Mouse (Mus musculus) E14TG2a.4 (cell line): ENCODE measurements around the gene Lin54.

Source experiments
- H3K27me3 ChIP-seq: 2 replicates; pipeline ENCODE4 v1.6.1; 2014; ENCODE audit warnings: low read length, control low read depth; ENCODE audit not compliant: insufficient read depth
- H3K36me3 ChIP-seq: 2 replicates; pipeline ENCODE4 v1.6.1; 2014; ENCODE audit warnings: low read length, control low read depth; ENCODE audit not compliant: insufficient read depth
- H3K4me1 ChIP-seq: replicated peaks from 2 replicates; pipeline ENCODE4 v1.6.1; 2014; ENCODE audit warnings: low read depth, low read length, control low read depth
- H3K4me3 ChIP-seq: replicated peaks from 2 replicates; pipeline ENCODE4 v1.5.1; 2014; ENCODE audit warnings: mild to moderate bottlenecking, low read length
- H3K9me3 ChIP-seq: 2 replicates; pipeline ENCODE4 v1.6.1; 2014; ENCODE audit warnings: low read length, control low read depth
- CTCF ChIP-seq: conservative IDR thresholded peaks from 2 replicates; pipeline ENCODE4 v1.5.1; 2014; ENCODE audit warnings: low read length
- NANOG ChIP-seq: IDR thresholded peaks from 2 replicates; pipeline ENCODE4 v1.6.1; 2014; ENCODE audit warnings: borderline replicate concordance, low read length, mixed read lengths
- POU5F1 ChIP-seq: IDR thresholded peaks from 2 replicates; pipeline ENCODE4 v1.6.1; 2014; ENCODE audit warnings: low read length, borderline replicate concordance

Lin54 gene

DNA sequence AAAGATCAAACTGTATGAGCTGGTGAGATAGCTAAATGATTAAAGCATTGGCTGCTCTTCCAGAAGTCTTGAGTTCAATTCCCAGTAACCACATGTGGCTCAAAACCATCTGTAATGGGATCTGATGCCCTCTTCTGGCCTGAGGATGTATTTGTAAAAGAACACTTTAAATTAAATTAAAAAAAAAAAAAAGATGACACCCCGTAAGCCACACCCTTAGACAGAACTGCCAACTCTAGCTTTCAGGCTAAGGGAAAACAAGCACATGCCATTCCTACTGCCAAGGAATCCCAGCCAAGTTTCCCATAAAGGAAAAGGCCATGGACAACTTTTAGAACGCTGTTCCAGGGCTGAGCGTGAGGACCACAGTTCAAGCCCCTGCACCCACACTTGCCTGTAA lies 106.8 kb downstream of the Lin54 start:
- Histone ChIP-seq H3K27me3 (no peaks in the 10 kb centered on the region), H3K4me3 (no peak overlapping the region), H3K9me3 (no peaks in the 10 kb centered on the region), H3K36me3 (peaks cover 99% of the 10 kb centered on the region), H3K4me1 (0 out of 2 replicates have a peak, but pooled peaks cover 3% of the 10 kb centered on the region)
- no peak for TF ChIP-seq NANOG
- no peak for TF ChIP-seq POU5F1
- TF ChIP-seq CTCF = no peak

DNA sequence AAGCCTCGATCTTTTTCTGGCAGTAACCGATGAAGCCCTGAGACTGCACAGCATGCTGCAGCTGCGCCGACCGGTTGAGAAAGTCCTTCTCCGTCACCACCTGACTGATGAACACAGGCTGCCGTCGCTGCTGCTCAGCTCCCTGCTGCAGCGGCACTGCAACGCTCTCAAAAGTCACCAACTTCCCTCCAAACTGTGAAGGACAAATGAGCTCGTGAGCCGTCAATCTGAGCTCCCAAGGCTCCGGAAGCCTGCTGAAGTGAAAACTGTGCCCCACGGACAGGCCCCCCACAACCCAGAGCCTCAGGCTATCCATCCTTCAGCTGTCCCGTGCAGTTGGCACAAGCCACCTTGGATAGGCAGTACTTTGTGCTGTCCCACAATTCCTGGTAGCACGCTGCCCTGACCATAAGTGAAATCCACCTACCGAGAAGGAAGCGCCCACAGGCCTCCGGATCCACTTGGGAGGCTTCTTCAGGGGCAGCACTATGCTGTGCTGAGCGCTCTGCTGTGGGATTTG lies 107.9 kb downstream of the Lin54 start:
- no peak overlapping the region for H3K4me3 ChIP-seq
- 0 out of 2 replicates have a peak, but pooled peaks cover 3% of the 10 kb centered on the region for H3K4me1 ChIP-seq
- no peak for TF ChIP-seq NANOG
- TF ChIP-seq CTCF = no peak
- TF ChIP-seq POU5F1 = no peak
- H3K9me3 ChIP-seq = no peaks in the 10 kb centered on the region
- peaks cover 97% of the 10 kb centered on the region for H3K36me3 ChIP-seq
- H3K27me3 ChIP-seq = no peaks in the 10 kb centered on the region
